Mouse (Mus musculus): Measurements from ENCODE around the gene Cox10. TPM values are rescaled to one million over a fixed set of nuclear protein-coding genes. Genes with fewer than 3 reads are reported as not detected.
"Not testable (repeated sequence)": the region's sequence is repeated elsewhere in the genome, so short reads cannot be mapped to it uniquely, and the experiment has no call there.

Cox10 gene
- total RNA-seq (2015; ENCODE audit: low replicate concordance) (1.7 and 4.7 TPM in 2 replicates), total RNA-seq (2017; ENCODE audit: low replicate concordance) (0.08 and 5.4 TPM in 2 replicates)

DNA sequence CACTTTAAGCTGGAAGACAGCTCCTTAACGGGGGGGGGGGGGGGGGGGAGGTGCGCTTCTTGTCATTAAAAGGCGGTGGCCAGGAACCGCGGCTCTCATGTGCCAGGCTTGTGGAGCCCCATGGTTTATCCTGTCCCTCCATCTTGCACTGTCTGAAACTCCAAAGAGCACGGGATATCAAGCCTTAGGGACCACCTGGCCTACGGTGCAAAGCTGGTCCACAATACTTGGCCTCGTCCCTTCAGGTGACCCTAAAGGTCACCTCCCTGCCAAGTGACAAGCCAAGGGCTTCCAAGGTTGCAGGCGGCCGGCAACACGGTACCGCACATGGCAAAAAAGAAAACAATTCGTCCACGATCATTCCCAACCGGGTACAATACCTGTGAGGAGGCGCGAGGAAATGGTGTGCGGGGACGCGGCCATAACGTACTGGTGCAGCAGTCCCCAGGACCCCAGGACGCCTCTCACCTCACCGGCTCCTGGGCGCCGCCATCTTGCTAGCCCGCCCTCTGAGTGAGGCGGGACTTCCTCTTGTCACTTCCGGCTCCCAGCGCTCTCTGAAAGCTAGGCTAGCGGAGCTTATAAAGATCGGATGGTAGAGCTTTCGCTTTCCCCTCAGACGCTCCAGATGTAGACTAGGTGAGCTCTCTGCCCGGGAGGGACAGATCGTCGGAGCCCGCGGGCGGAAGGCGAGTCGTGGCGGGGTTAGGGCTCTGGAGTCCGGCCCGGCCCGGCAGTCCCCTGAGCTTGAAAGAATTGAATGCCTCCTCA, at the start of gene Cox10:
Gene Cox10, minus strand, starts transcription at position 513 of the 771 bp plus-strand sequence.
- peak; percentile 95 for ATAC-seq (replicated peaks; ENCODE audit: low FRiP score, poor library complexity, severe bottlenecking)

DNA sequence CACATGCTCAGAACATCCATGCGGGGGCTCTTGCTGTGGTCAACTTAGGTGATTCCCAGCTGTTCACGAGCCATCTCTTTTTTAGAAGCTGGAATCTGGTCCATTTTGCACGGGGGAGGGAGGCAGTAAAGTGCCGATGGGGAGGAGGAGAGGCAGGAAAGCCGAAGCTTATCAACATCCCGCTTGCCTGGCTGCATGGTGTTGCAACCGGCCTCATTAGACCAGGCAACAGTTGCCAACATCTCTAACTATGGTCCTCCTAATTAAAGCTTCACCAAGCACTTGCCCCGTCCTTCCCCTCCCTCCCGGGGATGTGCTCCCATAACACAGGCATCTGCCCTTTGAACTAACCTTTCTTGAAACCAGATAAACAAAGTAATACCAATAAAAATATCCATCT, 48.7 kb upstream of the Cox10 start:
- no peak for ATAC-seq (replicated peaks; ENCODE audit: low FRiP score, poor library complexity, severe bottlenecking)

DNA sequence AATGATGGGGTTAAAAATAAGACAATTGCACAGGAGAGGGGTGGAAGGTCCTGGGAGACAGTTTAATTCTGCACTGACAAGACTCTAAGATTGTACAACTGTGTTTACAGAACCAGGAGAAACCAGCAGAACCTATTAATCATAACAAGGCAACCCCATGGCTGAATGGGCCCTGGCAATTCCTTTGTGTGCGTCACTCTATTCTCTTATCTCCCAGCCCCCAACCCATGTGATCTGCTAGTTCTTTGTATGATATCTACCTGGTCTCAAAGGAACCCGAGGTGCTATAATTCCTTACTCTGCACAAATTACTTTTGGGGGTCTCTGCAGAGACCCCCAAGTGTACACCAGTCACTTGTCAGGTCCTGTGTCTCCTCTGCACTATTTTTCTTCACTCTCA, 46.2 kb upstream of the Cox10 start:
- no peak for ATAC-seq (replicated peaks; ENCODE audit: low FRiP score, poor library complexity, severe bottlenecking)

DNA sequence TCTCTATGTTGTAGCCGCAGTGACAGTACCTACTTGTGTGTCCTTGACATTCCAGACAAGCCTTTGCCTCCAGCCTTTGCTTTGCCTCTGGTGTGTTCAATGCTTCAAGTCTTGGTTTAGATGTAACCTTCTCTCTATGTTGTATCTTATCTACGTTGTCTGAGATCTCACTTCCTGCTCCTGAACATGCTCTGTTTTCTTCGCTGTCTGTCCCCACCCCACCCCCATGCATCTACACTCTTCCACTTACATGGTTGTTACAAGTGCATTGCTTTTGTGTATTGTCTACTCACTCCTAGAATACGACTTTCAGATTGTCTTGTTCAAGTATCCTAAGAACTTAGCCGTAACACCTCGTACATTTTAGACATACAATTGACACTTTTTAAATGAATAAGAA, 43.9 kb upstream of the Cox10 start:
- ATAC-seq (replicated peaks; ENCODE audit: low FRiP score, poor library complexity, severe bottlenecking): not testable (repeated sequence)

DNA sequence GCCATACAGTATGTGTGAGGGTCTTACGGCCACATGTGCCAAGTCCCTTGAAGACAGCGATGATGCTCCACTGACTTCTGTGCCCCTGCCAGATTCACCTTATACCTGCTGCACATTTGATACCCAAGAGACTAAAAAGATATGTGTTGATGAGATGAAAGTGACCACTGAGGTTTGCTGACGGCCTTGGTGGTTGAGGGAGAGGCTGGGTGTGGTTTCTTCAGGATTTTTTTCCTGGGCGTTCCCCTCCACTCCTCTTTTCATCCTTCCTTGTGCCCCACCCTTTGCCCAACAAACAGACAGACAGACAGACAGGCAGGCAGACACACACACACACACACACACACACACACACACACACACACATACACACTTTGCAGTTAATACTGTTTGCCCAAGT, 37.4 kb upstream of the Cox10 start:
- no peak for ATAC-seq (replicated peaks; ENCODE audit: low FRiP score, poor library complexity, severe bottlenecking)

DNA sequence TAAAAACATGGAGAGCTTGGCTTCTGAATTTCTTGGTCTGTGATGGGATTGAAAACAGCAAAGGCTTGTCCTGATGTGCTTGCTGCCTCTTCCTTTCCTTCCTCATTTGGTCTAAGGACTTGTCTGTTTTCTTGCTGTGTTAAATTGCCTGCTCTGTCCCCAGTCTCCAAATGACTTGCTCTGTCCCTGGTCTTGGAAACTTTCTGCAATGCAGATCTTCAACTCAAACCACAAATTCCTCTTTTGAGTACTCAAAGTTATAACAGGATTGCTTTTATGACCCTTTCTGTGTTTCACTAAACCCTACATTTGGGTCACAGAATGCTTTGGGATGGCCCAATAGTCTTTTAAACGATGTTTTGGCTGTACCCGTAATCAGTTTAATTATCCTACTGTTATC, 36.6 kb upstream of the Cox10 start:
- no peak for ATAC-seq (replicated peaks; ENCODE audit: low FRiP score, poor library complexity, severe bottlenecking)

DNA sequence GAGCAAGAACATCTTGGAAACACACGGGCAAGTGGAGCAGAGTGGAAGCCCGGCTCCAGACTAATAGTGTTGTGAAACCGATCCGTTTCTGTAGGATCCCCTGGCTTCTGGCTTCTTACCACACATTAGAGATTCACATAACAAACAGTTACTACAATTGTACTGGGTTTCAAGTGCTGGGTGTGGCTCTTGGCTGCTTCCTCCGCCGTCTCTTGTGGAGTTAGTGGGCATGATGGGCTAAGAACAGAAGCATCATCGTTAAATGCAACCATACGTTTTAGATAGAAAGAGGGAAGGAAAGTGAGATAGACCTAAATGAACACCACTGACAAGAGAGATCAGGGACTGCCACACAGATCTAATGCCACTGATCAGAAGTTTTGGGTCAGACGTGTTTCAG, 35.8 kb upstream of the Cox10 start:
- ATAC-seq (replicated peaks; ENCODE audit: low FRiP score, poor library complexity, severe bottlenecking): no peak

DNA sequence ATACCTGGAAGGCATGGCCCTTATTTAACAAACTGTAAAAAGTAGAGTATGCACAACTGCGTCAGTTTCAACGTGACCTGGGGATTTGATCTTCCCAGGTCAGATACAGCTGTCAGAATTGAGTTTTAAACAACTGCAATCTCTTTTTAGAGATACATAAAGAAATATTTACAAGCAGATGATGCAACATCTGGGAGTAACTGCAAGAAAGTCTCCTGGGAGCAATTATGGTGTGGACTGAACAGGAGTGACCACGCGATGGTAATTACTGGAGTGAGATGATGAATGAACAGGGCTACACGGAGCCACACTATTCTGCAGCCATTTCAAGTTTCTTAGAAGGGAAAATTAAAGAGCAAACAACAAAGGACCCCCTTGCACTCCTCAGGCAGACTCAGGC, 20.8 kb upstream of the Cox10 start:
- ATAC-seq (replicated peaks; ENCODE audit: low FRiP score, poor library complexity, severe bottlenecking): no peak

DNA sequence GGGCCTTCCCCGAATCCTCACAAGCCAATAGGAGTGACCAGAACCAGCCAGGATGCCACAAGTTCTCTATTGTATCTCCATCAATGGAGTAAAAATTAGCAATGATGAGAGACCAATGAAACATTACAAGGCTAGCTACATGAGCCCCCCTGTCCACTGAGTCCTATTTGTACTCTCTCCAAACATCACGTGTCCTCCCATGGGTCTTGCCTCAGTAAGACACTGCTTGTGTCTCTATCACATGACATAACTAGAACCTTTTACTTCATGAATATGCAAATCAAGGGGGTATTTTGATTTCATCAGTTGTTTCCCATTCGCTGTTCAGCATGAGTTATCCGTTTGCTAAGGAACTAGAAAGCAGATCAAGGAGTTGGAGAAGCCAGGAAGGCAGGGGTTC, 13.8 kb upstream of the Cox10 start:
- ATAC-seq (replicated peaks; ENCODE audit: low FRiP score, poor library complexity, severe bottlenecking): no peak

DNA sequence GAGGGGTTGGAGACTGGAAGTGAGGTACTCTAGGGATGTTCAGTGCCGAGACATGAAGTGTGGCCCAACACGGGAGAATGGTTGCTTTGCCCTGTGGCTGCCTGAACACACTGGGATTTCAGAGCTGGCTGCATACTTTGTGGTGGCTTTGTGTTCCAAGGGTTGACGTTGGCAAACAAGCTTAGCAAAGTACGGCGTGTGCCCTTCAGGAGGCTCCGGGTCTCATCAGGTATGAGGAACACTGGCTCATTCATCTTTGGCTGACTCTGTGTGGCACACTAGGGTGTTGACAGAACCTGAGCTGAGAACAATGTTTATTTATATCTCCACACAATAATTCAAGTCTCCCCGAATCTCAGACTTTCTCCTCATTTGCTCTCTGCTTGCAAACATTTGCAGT, 11.9 kb upstream of the Cox10 start:
- no peak for ATAC-seq (replicated peaks; ENCODE audit: low FRiP score, poor library complexity, severe bottlenecking)

DNA sequence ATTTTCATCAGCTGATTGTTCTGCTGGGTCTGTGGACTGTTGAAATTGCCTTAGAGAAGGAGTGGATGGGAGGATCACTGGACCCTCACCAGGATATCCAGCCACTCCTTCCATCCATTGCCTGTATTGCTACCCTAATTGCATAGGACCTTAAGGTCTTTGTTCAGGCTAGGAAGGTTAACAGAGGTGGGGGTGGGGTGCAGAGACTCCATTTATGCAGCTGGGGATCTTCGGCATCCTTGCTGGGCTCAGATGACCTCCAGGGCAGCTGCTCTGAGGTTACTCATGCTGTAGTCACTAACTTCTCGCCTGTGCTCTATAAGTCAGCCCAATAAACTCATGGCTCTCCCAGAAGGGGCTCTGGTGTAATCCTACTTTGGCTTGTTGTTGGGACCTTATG, 10.4 kb upstream of the Cox10 start:
- no peak for ATAC-seq (replicated peaks; ENCODE audit: low FRiP score, poor library complexity, severe bottlenecking)

DNA sequence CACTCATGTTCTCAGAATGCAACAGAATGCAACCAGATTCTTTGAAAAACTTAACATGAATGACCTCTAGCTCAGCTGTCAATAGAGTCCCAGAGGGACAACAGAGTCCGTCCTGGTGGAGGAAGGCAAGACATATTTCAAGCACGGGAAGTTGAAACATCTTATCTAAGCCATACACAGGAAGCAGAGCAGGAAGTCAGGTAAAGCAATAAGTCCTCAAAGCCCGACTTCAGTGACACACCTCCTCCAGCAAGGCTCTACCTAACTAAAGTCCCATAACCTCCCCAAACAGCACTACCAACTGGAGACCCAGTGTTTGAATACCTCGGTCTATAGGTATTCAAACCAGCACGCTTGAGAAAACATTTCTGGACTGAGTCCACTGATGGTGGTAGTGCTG, 6.6 kb upstream of the Cox10 start:
- no peak for ATAC-seq (replicated peaks; ENCODE audit: low FRiP score, poor library complexity, severe bottlenecking)

DNA sequence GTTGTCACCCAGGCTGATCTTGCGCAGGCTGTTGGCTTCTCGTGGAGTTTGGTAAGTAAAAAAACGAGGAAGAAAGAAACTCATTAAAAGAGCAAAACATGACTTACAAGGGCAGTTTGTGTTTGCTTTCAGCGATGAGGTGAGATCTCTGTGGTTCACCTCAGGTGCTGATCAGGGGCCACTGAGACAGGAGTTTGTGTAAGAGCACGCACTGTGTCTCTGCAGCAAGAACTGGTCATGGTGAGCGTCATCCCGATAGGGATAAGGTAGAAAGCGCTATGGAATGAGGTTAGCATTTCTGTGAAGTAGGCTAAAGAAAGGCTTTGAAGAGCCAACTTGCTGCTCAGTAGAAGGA, 436 bp upstream of the Cox10 start:
- ATAC-seq (replicated peaks; ENCODE audit: low FRiP score, poor library complexity, severe bottlenecking): peak; percentile 80

DNA sequence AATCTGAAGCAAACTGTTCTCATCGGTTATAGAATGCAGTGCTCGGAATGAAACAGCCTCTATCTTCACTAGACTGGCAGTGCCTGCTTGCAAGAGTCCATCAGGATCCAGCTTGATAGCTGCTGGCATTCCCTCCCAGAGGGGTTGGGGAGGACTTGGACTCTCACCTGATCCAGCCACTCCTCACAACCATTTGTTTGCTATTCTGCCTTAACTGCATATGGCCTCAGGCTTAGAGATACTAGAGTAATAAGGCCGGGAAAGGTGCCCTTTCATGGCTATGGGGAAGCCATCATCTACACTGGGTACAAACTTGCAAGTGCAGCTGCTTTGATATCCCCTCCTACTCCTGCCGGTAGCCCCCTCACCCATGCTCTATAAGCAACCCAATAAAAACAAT, 3.1 kb downstream of the Cox10 start:
- ATAC-seq (replicated peaks; ENCODE audit: low FRiP score, poor library complexity, severe bottlenecking): no peak

DNA sequence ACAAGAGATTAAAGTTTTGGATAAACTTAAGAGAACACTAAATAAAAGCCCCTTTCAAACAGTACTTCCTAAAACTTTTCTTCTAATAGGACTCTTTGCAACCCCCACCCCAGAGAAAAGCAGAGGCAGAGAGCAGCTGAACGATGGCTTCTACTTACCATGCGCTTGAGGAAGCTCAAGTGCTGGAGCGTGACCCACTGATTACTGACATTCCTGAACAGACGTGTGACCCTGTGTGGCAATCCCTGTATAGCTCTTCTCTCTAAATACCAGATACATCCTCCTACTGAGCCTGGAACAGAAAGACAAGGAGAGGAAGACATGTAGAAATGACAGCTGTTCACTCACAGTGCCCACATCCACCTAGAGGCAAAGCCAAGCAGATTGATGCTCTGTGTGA, 5.9 kb downstream of the Cox10 start:
- no peak for ATAC-seq (replicated peaks; ENCODE audit: low FRiP score, poor library complexity, severe bottlenecking)

DNA sequence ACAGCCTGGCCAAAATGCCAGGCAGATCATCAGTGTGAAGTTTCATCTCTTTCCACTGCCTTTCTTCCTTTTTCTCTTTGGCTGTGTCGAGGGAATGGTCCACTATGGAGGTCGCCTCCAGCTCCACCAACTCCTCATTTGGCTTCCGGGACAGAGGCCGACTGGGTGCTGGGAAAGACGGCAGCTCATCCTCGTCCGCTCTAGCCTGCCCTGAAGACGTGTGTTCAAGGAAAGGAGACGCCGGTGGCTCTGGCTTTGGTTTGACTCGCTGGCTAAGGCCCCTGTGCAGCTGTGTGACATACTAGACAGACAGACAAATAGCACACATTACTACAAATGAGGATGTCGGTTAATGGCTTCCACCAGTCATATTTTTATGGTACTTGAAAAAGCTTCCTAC, 7.7 kb downstream of the Cox10 start:
- no peak for ATAC-seq (replicated peaks; ENCODE audit: low FRiP score, poor library complexity, severe bottlenecking)

DNA sequence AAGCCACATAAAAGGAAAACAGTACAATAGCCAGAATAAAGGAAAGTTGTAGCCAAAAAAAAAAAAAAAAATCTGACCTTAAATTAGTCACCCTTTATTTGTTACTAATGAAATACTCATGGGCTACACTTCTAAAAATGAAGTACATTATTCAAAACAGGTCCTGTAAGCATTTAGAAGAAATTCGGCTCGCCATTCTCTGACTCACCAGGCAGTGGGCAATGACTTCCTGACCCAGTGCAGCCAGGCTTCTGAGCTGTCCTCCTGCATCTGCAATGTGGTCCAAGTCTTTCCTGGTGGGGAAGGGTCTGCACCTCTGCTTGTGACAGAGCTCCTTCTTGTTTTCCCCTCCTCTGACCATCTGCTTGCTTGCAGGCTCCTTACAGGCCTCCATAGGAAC, 13.3 kb downstream of the Cox10 start:
- no peak for ATAC-seq (replicated peaks; ENCODE audit: low FRiP score, poor library complexity, severe bottlenecking)

DNA sequence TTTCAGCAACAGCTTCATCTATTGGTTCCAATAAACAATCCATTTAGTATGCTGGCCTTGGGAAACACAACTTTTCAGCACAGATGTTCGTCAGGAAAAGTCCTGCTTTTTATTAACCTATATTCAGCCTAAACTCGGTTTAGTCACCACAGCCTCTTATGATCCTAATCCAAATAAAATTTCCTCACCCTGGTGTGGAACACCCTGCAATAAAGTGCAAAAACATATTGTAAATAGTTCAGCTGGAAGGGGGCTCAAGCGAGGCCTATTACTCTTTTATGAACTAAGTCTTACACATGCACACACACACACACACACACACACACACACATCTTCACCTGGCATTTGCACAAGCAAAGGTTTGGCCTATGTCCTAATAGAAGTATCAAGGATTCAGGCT, 16.1 kb downstream of the Cox10 start:
- no peak for ATAC-seq (replicated peaks; ENCODE audit: low FRiP score, poor library complexity, severe bottlenecking)

DNA sequence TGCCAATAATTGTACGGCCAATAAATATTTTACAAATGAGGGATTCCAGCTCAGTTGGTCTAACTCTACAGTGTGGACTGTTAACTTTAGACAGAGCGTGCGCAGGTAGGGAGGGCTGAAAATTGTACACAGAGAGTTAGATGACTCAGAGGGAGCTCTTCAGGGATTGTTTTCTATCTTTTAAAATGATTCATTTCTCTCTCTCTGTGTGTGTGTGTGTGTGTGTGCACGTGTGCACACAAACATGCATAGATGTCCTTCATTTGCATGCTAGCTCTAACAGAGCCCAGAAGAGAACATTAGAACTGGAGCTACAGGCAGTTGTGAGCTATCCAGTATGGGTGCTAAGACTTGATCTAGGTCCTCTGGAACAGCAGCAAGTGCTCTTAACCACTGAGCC, 17.0 kb downstream of the Cox10 start:
- no peak for ATAC-seq (replicated peaks; ENCODE audit: low FRiP score, poor library complexity, severe bottlenecking)

DNA sequence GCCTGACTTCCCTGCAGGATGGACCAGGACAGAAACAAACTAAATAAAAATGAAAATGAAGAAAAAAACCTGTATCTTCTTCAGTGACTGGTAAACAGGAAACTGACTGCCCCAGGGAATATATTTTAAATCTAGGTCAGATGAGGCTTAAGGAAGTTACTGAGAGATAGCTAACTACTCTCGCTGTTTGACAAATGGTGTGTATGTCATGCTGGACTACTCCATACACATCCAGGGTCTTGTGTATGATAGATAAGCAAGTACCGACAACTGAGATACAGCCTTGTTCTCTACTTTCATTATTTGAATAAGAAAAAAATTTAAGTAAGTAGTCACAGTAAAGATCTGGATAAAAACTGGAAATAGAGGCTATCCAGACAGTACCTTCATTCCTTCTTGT, 20.0 kb downstream of the Cox10 start:
- ATAC-seq (replicated peaks; ENCODE audit: low FRiP score, poor library complexity, severe bottlenecking): no peak

DNA sequence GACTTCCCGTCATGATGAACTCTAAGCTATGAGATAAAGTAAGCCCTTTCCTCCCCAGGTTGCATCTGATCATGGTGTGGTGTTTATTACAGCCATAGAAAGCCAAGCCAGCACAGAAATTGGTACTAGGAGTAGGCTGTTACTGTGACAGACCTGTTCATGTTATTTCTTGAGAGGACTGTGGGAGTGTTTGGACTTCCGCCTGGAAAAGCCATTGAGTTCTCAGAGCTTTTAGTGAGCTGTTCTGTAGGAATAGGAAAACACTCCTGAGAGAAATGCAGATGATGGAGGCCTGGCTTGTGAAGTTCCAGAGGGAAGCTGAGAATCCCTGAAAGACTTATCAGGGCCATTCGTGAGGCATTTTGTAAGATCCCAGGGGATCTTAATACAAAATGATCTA, 20.8 kb downstream of the Cox10 start:
- ATAC-seq (replicated peaks; ENCODE audit: low FRiP score, poor library complexity, severe bottlenecking): no peak

DNA sequence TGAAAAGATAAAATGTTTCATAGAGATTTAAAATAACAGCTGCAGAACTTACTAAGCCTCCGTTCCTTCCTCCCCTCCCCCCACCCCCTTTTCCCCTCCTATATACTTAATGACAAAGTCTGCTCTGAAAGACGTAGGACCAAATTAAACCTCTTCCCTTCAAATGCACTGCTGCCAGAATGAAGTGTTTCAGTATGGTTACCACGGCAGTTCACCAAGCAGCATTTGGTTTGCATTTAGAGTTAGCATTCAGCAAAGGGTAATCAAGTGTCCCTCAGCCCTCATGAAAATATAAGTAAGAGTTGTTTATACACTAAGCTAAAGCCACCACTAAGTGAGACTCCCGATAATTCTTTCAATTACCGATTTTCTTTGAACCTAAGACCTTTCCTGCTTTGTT, 25.9 kb downstream of the Cox10 start:
- ATAC-seq (replicated peaks; ENCODE audit: low FRiP score, poor library complexity, severe bottlenecking): no peak
